Mouse (Mus musculus): ENCODE measurements around the gene Zfp94.

- TF ChIP-seq CTCF (IDR thresholded peaks at IDR 0.05): no peak; the same call in 1 of the 2 replicates
- no peak for TF ChIP-seq EP300 (IDR thresholded peaks at IDR 0.05)
Measured at GRCm38 (mm10) chr7:24286090-24286489, 30.4 kb downstream of the Zfp94 start.

Data from lung, postnatal 0 days (tissue).